Mouse (Mus musculus) right cerebral cortex, postnatal 36 days (tissue): ENCODE measurements around the gene Osbpl6.

Source experiments
- DNase-seq, 2 experiments: peaks; one replicate each; pipeline ENCODE4 v3.0.0; 2022; ENCODE audit warnings: low spot score in 2 of 2, mixed read lengths in 1 of 2

Osbpl6 gene

GRCm38 (mm10) chr2:76647883-76648570, 241.7 kb downstream of the Osbpl6 start, which contains the start of the genes Prkra and Pjvk:
Gene Prkra (minus strand): TSS chr2:76648015.
Gene Pjvk (plus strand): TSS chr2:76648476.
- peak; percentile 93 to 95 for DNase-seq

GRCm38 (mm10) chr2:76648666-76649141, 242.4 kb downstream of the Osbpl6 start:
- no peak for DNase-seq
